Comparison of ENCODE assay signal across 11 mouse cellular contexts in the genomic region with DNA sequence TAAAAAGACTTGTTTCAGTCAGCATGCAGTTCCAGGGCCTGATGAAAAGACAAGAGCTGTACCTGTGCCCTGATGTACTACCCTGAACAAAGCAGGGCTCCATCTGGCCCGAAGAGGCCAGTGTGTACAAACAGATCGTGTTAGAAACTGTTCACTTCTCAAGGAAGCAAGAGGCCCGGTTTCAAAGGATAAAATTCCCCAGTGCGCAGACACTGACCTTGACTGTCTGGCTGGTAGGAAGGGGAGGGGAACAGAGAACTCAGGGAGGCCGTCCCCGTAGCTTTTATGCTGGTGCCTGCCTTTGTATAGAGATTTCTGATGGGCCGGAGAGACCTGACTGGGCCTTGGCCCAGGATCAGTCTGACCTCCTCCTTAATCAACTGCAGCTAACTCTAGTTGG.
A peak's percentile ranks its signal among the peaks of the same experiment; 100 is the strongest.
DNase-seq lines count a peak whose midpoint lies in the region; ATAC-seq and TF ChIP-seq lines count a peak whose summit lies in the region.
"Had no signal": no experiment of that assay in that cellular context is flagged by ENCODE, and none has a peak within 500 bp of the region (broad histone marks: within the 10 kb centered on the region; RNA-seq: fewer than 3 reads in every experiment).

No protein-coding gene starts in this region.

- H3K36me3 ChIP-seq in embryonic facial prominence, embryonic 10.5 days (replicated peaks) = peaks cover 62% of the 10 kb centered on the region
- H3K36me3 ChIP-seq in intestine, postnatal 0 days (ENCODE audit: control insufficient read depth, insufficient read depth) = no peaks in the 10 kb centered on the region; the same call in 1 of the 2 replicates

- H3K4me3 ChIP-seq in embryonic facial prominence, embryonic 10.5 days = no peak overlapping the region
- H3K4me3 ChIP-seq in intestine, postnatal 0 days (ENCODE audit: low read depth, low read length) = no peak overlapping the region
- H3K4me3 ChIP-seq: erythroblast, embryonic 14.5 days had no signal

- H3K4me1 ChIP-seq in embryonic facial prominence, embryonic 10.5 days = peaks cover 66% of the 10 kb centered on the region
- H3K4me1 ChIP-seq in intestine, postnatal 0 days (replicated peaks; ENCODE audit: control insufficient read depth, insufficient read depth, low read length) = peaks cover 21% of the 10 kb centered on the region

- 0 out of 2 replicates have a peak overlapping the region, but pooled peaks have one; percentile 52 for H3K27ac ChIP-seq in embryonic facial prominence, embryonic 10.5 days (replicated peaks)
- peak overlapping the region; percentile 35; the same call in 1 of the 2 replicates for H3K27ac ChIP-seq in intestine, postnatal 0 days (ENCODE audit: low read depth, low read length)

- peak; percentile 26 for ATAC-seq in intestine, postnatal 0 days

- peak; percentile 79 for DNase-seq in ovary, adult 18-20 months (ENCODE audit: low spot score)
- no peak for DNase-seq in ovary, postnatal 10 days (ENCODE audit: low spot score)
- DNase-seq in embryonic facial prominence, embryonic 10.5 days (ENCODE audit: low spot score) = no peak
- peak; percentile 43 for DNase-seq in testis, postnatal 14 days (ENCODE audit: low spot score)
- no peak for DNase-seq in spleen, postnatal 4 days (ENCODE audit: low spot score in 2 of 2)
- no peak for DNase-seq in left cerebral cortex, adult 11 months (ENCODE audit: low spot score)
- DNase-seq: cerebellum, adult 11 months; kidney, adult 8-10 months; lung, postnatal 36 days had no signal

- TF ChIP-seq CTCF in intestine, postnatal 0 days (IDR thresholded peaks at IDR 0.05; ENCODE audit: low read depth) = peak; percentile 47

- no peak overlapping the region for H3K9ac ChIP-seq in intestine, postnatal 0 days (ENCODE audit: low read depth, low read length)

- peaks cover 10% of the 10 kb centered on the region; the same call in 1 of the 2 replicates for H3K27me3 ChIP-seq in embryonic facial prominence, embryonic 10.5 days (replicated peaks; ENCODE audit: low read depth, poor library complexity, severe bottlenecking)
- H3K27me3 ChIP-seq in intestine, postnatal 0 days (replicated peaks; ENCODE audit: control insufficient read depth, insufficient read depth, low read length) = no peaks in the 10 kb centered on the region

- no peaks in the 10 kb centered on the region for H3K9me3 ChIP-seq in embryonic facial prominence, embryonic 10.5 days
- no peaks in the 10 kb centered on the region for H3K9me3 ChIP-seq in intestine, postnatal 0 days (ENCODE audit: control insufficient read depth)

- WGBS in embryonic facial prominence, embryonic 10.5 days = 62% methylated on average over 7 of the region's 7 CpGs
- 14% methylated on average over 7 of the region's 7 CpGs for WGBS in intestine, postnatal 0 days

- H3K4me2 ChIP-seq in intestine, postnatal 0 days (replicated peaks; ENCODE audit: low read depth) = no peak overlapping the region

Comparison
In these comparisons a context has a peak if more than half of its experiments do, and no peak if none do; other contexts are left out.
1. DNase-seq: peak in ovary, adult 18-20 months (single experiment) and testis, postnatal 14 days (single experiment); none in ovary, postnatal 10 days (single experiment), embryonic facial prominence, embryonic 10.5 days (single experiment), spleen, postnatal 4 days (0 of 2) and left cerebral cortex, adult 11 months (single experiment).